Comparison of ENCODE assay signal across 18 mouse cellular contexts in genomic region chr7:118751625-118752024, GRCm38 (mm10). TPM values are rescaled to one million over a fixed set of nuclear protein-coding genes. Genes with fewer than 3 reads are reported as not detected.
A peak's percentile ranks its signal among the peaks of the same experiment; 100 is the strongest.
DNase-seq lines count a peak whose midpoint lies in the region; ATAC-seq lines count a peak whose summit lies in the region.
"Had no signal": no experiment of that assay in that cellular context is flagged by ENCODE, and none has a peak within 500 bp of the region (broad histone marks: within the 10 kb centered on the region; RNA-seq: fewer than 3 reads in every experiment).

No protein-coding gene starts in this region.

- H3K9me3 ChIP-seq in liver, embryonic 11.5 days (ENCODE audit: control insufficient read depth, low read length) = no peaks in the 10 kb centered on the region
- no peaks in the 10 kb centered on the region for H3K9me3 ChIP-seq in liver, embryonic 15.5 days (replicated peaks)
- H3K9me3 ChIP-seq: embryonic facial prominence, embryonic 15.5 days; forebrain, embryonic 13.5 days; heart, embryonic 13.5 days; hindbrain, embryonic 15.5 days had no signal

- no peak for DNase-seq in liver, embryonic 11.5 days (ENCODE audit: low spot score)
- no peak for DNase-seq in urinary bladder, postnatal 4 days (ENCODE audit: low spot score in 2 of 2)
- no peak for DNase-seq in right cerebral cortex, postnatal 14 days
- DNase-seq in ovary, adult 18-20 months (ENCODE audit: low spot score) = no peak
- DNase-seq: adrenal gland, postnatal 14 days; cerebellum, adult 2 months; cerebellum, postnatal 10 days; forebrain, postnatal 0 days; gastrocnemius, adult 2 months; gastrocnemius, postnatal 25 days; heart, postnatal 36 days had no signal

- no peak overlapping the region for H3K9ac ChIP-seq in liver, embryonic 11.5 days (ENCODE audit: low read depth, low read length)
- no peak overlapping the region for H3K9ac ChIP-seq in liver, embryonic 15.5 days
- H3K9ac ChIP-seq: embryonic facial prominence, embryonic 15.5 days; forebrain, embryonic 13.5 days; forebrain, postnatal 0 days; heart, embryonic 13.5 days; hindbrain, embryonic 15.5 days had no signal

- H3K27me3 ChIP-seq in liver, embryonic 11.5 days (replicated peaks; ENCODE audit: control insufficient read depth, insufficient read depth, low read length) = no peaks in the 10 kb centered on the region
- H3K27me3 ChIP-seq in liver, embryonic 15.5 days = no peaks in the 10 kb centered on the region
- H3K27me3 ChIP-seq: embryonic facial prominence, embryonic 15.5 days; forebrain, embryonic 13.5 days; heart, embryonic 13.5 days; hindbrain, embryonic 15.5 days had no signal

- no peak overlapping the region for H3K4me2 ChIP-seq in liver, embryonic 11.5 days
- peak overlapping the region; percentile 35 for H3K4me2 ChIP-seq in liver, embryonic 15.5 days
- H3K4me2 ChIP-seq: embryonic facial prominence, embryonic 15.5 days; forebrain, embryonic 13.5 days; heart, embryonic 13.5 days; hindbrain, embryonic 15.5 days had no signal

- H3K4me1 ChIP-seq in liver, embryonic 11.5 days (replicated peaks; ENCODE audit: control insufficient read depth, insufficient read depth, low read length) = peaks cover 7% of the 10 kb centered on the region
- H3K4me1 ChIP-seq in liver, embryonic 15.5 days (replicated peaks) = peaks cover 30% of the 10 kb centered on the region
- H3K4me1 ChIP-seq: embryonic facial prominence, embryonic 15.5 days; forebrain, embryonic 13.5 days; heart, embryonic 13.5 days; hindbrain, embryonic 15.5 days had no signal

- no peak overlapping the region for H3K27ac ChIP-seq in liver, embryonic 11.5 days (ENCODE audit: low read depth, low read length)
- peak overlapping the region; percentile 65 for H3K27ac ChIP-seq in liver, embryonic 15.5 days (replicated peaks)
- H3K27ac ChIP-seq: embryonic facial prominence, embryonic 15.5 days; forebrain, embryonic 13.5 days; gastrocnemius, adult 2 months; heart, embryonic 13.5 days; hindbrain, embryonic 15.5 days had no signal

- 77% methylated on average over 7 of the region's 7 CpGs for WGBS in liver, embryonic 11.5 days
- WGBS in liver, embryonic 15.5 days (ENCODE audit: insufficient replicate concordance) = 44% methylated on average over 7 of the region's 7 CpGs

- H3K36me3 ChIP-seq in liver, embryonic 11.5 days (ENCODE audit: control insufficient read depth, insufficient read depth, low read length) = peaks cover 25% of the 10 kb centered on the region
- peaks cover 77% of the 10 kb centered on the region for H3K36me3 ChIP-seq in liver, embryonic 15.5 days (replicated peaks)

- ATAC-seq in erythroblast, adult 5-6 weeks (replicated peaks; ENCODE audit: low FRiP score, poor library complexity, severe bottlenecking) = peak; percentile 64
- ATAC-seq in liver, embryonic 11.5 days (replicated peaks; ENCODE audit: low FRiP score) = peak; percentile 86
- peak; percentile 80 for ATAC-seq in liver, embryonic 15.5 days (ENCODE audit: insufficient read depth)
- ATAC-seq in megakaryocyte-erythroid progenitor cell, adult 5-6 weeks (replicated peaks; ENCODE audit: low FRiP score, low TSS enrichment, poor library complexity, severe bottlenecking) = peak; percentile 64
- ATAC-seq: forebrain, embryonic 13.5 days; forebrain, postnatal 0 days had no signal

- no peak overlapping the region for H3K4me3 ChIP-seq in liver, embryonic 11.5 days (ENCODE audit: low read depth, low read length)
- no peak overlapping the region for H3K4me3 ChIP-seq in liver, embryonic 15.5 days (replicated peaks)
- H3K4me3 ChIP-seq: embryonic facial prominence, embryonic 15.5 days; forebrain, embryonic 13.5 days; gastrocnemius, adult 2 months; heart, embryonic 13.5 days; hindbrain, embryonic 15.5 days had no signal

RNA-seq across cellular contexts. Expression of gene Vps35l, which starts 11.6 kb away (rescaled TPM):
- total RNA-seq in erythroblast, adult 5-6 weeks (2015; ENCODE audit: low replicate concordance) = 18.1 and 21.1 TPM in 2 replicates
- total RNA-seq in erythroblast, adult 5-6 weeks (2017; ENCODE audit: low replicate concordance) = 28.6 and 32.9 TPM in 2 replicates
- polyA plus RNA-seq in liver, embryonic 11.5 days (2014; fragmentation: Nextera tagmentation; extraction: Ambion mirVana) = 56.6 and 64.3 TPM in 2 replicates
- 32.9 and 34.0 TPM in 2 replicates for polyA plus RNA-seq in liver, embryonic 15.5 days (2015; fragmentation: Nextera tagmentation; extraction: Ambion mirVana)
- 43.7 and 46.6 TPM in 2 replicates for total RNA-seq in megakaryocyte-erythroid progenitor cell, adult 5-6 weeks (2014; fragmentation: Nextera tagmentation)
- 38.9 and 52.9 TPM in 2 replicates for total RNA-seq in megakaryocyte-erythroid progenitor cell, adult 5-6 weeks (2017)

RNA-seq across cellular contexts. Expression of gene Ccp110, which starts 39.3 kb away (rescaled TPM):
- 18.3 and 25.1 TPM in 2 replicates for total RNA-seq in erythroblast, adult 5-6 weeks (2015; ENCODE audit: low replicate concordance)
- 20.1 and 27.7 TPM in 2 replicates for total RNA-seq in erythroblast, adult 5-6 weeks (2017; ENCODE audit: low replicate concordance)
- 7.9 and 9.0 TPM in 2 replicates for polyA plus RNA-seq in liver, embryonic 11.5 days (2014; fragmentation: Nextera tagmentation; extraction: Ambion mirVana)
- 8.4 and 8.5 TPM in 2 replicates for polyA plus RNA-seq in liver, embryonic 15.5 days (2015; fragmentation: Nextera tagmentation; extraction: Ambion mirVana)
- total RNA-seq in megakaryocyte-erythroid progenitor cell, adult 5-6 weeks (2014; fragmentation: Nextera tagmentation) = 21.4 and 49.6 TPM in 2 replicates
- 27.0 and 37.0 TPM in 2 replicates for total RNA-seq in megakaryocyte-erythroid progenitor cell, adult 5-6 weeks (2017)

RNA-seq across cellular contexts. Expression of gene Gde1, which starts 46.0 kb away (rescaled TPM):
- total RNA-seq in erythroblast, adult 5-6 weeks (2015; ENCODE audit: low replicate concordance) = 17.1 and 23.0 TPM in 2 replicates
- total RNA-seq in erythroblast, adult 5-6 weeks (2017; ENCODE audit: low replicate concordance) = 11.6 and 19.3 TPM in 2 replicates
- polyA plus RNA-seq in liver, embryonic 11.5 days (2014; fragmentation: Nextera tagmentation; extraction: Ambion mirVana) = 64.2 and 71.0 TPM in 2 replicates
- 40.9 and 43.1 TPM in 2 replicates for polyA plus RNA-seq in liver, embryonic 15.5 days (2015; fragmentation: Nextera tagmentation; extraction: Ambion mirVana)
- 30.4 and 54.3 TPM in 2 replicates for total RNA-seq in megakaryocyte-erythroid progenitor cell, adult 5-6 weeks (2014; fragmentation: Nextera tagmentation)
- 24.3 and 28.3 TPM in 2 replicates for total RNA-seq in megakaryocyte-erythroid progenitor cell, adult 5-6 weeks (2017)
